Mouse (Mus musculus) adrenal gland, adult 8-10 months (tissue): ENCODE results near the gene 4933411K16Rik. TPM values are rescaled to one million over a fixed set of nuclear protein-coding genes. Genes with fewer than 3 reads are reported as not detected.

Experiments used
- DNase-seq: peaks from one replicate; pipeline ENCODE4 v3.0.0; 2022
- total RNA-seq, 4 experiments: library from RNA; stranded (reverse); gene quantifications; 2 replicates each; pipeline ENCODE4 v1.2.4; 2022

Gene 4933411K16Rik
- total RNA-seq: 1 to 10 TPM in 2 of 4 experiments, under 1 TPM in 2; 0.58 to 3.5 (median 1.5) TPM

DNA sequence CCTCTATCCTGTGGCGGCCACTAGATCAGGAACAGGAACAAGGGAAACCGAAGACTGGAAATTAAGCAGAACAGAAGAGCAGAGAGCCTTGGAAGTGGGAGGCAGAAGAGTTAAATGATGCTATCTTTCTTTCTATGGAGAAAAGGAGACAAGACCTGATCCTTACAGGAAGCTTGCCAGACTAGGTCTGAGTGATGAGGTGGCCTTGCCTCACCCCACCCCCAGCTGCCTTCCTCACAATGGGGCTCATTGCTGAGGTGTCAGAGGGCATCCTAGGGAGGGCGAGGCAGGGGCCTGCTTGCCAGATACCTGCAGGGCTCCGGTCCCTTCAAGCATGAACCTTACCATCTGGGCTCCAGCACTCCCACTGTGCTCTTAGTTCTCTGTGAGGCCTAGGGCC is at the start of gene 4933411K16Rik:
TSS of gene 4933411K16Rik (plus strand) at position 301 of the 400 bp plus-strand sequence.
- DNase-seq: no peak

DNA sequence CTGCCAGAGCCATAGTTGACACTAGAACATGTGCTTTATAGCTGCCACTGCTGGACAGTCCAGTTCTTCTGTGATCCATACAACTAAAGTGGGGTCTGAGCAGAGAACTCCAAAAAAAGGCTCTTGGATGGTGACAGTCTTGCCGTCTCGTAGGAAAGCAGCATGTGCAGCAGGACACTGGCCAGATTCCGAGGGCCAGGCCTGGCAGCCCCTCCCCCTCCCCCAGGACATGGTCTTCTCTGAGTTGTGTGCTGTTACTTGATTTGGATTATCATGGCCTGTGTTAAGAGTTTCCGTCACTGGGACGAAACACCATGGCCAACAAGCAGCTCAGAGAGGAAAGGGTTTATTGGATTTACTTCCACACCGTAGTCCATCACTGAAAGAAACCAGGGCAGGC is 47.8 kb upstream of the 4933411K16Rik start:
- no peak for DNase-seq

DNA sequence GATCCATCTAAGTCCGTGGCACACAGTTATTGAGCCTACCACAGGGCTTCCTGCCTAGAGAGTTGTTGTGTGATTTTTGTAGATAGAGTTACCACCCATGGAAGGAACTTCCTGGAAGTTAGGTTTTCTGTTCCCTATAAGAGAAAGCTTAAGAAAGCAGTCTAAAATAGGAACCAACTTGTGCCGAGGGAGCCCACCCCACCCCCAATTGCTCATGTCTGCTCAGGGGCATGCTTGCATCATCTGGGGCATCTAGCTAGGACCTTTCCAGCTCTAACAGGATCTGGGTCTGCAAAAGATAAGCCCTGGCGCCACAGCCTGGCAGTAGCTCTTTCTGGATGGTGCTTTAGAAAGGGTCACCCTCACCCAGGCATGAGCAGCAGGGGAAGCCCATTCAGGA is 46.4 kb upstream of the 4933411K16Rik start:
- DNase-seq: no peak

DNA sequence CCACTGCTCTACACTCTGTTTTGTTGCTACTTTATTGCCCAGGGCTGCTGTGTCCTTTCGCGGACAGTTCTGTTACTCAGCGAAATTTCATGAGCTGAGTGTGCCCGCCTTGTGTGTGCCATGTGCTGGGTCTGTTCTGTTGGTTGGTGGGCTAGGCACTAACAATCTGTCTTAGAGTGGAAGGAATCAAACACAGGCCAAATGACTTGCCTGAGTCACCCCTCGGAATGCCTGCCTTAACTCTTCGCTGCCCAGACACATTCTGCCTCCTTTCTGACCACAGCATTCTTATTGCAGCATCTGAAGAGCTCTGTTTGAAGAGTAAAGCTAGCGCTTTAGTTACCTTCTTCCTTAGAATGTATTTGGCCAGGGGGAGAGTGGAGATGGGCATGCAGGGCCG is 45.5 kb upstream of the 4933411K16Rik start:
- DNase-seq: no peak

DNA sequence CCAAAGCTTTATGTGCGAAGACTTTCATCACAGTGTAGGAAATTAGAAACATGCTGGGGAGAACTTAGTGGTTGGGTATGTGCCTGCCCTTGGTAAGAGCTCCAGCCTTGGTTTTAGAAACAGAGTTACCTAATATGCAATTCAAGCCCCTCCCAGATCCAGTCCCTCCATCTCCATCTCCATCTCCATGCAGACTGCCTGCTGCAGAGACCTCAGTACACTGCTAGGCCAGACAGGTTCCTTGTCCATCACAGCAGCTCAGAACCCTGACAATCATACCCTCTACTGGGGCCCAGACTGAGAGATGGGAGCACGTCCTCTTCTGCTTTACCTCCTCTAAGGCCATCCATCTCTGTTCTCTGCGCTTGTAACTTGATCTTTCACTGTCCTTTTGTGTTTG is 43.5 kb upstream of the 4933411K16Rik start:
- no peak for DNase-seq

DNA sequence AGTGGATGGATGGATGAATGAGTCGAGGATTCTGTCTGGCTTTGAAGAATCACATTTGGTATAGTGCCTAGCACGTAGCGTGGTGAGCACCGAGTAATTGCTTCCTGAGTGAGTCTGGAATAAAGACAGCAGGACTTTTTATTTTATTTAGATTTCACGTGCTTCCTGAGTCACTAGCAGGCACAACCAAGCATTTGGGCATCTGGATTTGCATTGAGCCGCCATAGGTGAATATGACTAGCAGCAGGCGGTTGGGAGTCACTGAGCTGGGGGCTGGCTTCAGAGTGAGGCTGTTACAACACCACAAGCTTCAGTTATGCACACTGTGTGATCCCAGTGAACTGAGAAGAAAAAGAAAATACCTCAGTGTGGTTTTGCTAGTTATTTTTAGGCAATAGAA is 43.0 kb upstream of the 4933411K16Rik start:
- DNase-seq: no peak

DNA sequence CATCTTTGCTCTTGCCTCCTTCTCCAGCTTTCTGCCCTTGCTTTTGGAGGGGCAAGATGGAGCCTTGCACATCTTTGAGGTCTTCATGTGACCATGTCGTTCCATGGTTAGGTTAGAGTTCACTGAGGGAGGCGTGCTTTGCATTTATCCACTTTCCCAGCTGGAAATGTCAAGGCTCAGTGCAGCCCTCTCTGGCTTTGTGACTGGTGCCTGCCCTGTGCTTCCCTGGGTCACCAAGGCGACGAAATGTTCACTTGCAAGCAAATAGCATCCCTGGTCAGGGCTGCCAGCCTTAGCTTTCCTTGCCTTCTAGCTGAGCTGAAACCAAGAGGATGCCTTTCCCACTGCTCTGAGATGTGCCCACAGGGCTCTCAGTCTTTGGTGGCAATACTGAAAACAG is 41.6 kb upstream of the 4933411K16Rik start:
- DNase-seq: peak; percentile 66

DNA sequence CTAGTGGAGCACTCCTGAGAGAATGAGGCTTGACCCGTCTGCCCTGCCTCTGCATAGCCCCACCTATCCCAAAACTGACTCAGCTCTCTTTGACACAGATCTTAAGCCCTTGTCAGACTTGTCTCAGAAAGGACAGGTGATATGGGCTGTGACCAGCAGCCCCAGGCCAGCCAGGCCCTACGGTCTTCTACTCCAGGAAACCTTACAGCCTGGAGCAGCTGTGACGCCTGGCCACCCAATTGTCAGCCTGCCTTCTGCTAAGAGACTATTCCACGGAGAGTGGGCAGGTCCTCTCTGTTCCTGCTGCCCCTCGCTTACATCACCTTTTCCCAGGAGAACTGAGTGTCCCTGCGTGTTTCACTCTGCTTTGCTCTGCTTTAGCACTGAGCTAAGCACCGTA is 40.9 kb upstream of the 4933411K16Rik start:
- DNase-seq: no peak

DNA sequence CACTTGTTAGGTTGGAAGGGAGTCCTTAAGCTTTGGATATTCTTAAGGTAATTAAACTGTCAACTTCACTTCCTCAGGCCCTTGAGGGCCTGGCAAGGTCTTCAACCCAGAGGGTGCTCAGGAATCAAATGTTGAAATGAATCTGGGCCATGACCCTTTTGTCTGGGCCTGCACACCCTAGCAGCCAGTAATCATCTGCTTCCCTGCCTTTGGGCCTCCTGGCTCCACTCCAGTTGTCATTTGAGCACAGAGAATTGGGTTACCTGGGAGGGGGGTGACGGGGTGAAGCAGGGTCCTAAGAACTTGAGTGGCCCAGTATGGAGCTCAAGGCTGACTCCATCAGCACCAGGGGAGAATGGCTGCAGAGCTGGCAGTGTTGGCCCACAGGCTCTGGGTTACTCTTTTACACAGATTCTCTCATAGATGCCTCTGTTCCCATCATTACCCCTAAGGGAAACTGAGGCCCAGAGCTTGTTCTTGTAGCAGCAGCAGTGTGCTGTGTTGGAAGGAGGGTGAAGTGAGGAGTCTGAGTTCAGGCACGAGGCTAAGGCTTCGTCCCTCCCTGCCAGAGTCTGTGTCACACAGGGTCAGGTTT is 37.7 kb upstream of the 4933411K16Rik start:
- no peak for DNase-seq

DNA sequence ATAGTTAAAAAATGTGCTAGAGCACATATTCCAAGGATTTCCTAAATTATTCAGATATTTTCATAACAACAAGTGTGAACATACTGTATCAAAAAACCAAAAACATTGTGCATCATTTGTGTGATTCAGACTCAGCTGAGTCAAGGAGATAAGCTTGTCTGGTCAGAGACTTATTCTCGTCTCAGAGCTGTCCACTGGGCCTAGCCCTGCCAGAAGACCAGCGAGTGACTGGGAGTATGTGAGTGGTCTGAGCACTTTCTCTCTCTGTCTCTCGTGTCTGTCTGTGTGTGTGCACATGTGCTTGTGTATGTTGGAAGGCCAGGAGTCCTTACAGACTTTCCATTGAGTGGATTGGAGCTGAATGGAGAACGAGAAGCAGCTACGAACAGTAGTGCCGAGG is 37.0 kb upstream of the 4933411K16Rik start:
- no peak for DNase-seq

DNA sequence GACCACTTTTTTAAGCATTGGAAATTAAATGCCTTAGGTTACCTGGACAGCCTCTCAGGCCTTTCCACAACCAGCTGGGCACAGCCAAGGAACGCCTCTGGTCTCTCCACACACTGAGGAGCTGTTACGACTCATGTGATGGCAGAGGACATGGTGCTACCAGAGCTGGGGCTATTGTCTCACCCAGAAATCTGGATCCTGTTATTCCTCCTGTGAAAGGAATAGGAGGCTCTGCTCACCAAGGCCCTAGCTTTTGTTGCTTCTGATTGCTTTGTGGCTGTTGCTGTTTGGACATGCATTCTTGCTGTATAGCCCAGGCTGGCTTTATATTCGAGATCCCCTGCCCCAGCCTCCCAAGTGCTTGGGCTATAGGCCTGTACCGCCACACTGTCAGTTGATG is 35.8 kb upstream of the 4933411K16Rik start:
- DNase-seq: no peak

DNA sequence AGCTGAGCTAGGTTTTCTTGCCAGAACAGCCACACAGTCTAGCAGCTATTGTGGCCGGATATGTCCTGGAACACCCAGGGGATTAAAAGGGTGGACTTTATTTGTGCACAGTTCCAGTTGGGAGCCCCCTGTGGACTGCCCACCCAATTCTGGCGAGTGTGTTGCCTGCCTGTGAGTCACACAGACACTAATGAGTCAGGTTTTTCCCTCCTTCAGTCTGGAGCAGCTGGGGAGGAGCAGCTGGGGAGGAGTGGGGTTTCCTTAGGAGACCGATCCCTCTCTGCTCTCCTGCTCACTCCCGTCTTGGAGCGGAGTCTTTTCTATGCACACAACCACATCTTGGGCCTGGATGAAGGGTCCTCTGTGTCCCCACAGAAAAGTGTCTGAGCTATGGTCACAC is 35.2 kb upstream of the 4933411K16Rik start:
- no peak for DNase-seq

DNA sequence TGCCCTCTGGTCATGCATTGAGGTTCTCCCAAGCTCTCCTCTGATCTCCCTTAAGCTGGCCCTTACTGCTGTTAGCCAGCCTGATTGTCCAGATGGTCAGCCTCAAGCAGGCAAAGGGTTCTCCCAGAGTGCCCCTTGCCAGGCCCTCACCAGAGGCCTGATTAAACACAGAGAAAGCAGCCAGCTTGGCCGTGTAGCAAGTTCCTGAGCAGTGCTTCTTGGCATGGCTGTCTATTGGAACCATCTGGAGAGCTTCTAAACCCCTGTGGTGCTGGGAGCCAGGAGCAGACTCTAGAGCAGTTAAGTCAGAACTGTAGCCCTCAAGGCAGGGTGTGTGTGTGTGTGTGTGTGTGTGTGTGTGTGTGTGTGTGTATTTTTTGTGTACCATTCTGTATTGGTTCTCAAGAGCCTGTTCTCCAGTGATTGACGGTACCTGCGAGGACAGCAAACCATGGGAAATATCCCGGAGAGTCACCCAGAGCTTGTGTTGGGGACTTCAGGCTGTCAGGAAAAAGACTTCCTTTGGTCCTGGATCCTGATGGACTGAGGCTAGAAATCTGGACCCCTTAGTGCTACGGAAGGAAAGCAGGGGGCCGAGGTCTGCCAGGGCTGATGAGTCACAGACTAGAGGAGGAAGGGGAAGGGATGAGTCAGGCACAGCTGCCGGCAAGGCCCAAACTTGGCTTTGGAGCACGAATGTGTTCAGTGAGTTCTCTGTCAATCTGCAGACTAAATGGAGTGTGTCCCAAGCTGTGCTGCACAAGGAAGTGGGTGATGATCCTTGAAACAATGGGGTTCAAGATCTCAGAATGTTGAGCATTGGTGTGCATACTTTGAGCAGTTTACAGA is 34.4 kb upstream of the 4933411K16Rik start:
- peak; percentile 77 for DNase-seq

DNA sequence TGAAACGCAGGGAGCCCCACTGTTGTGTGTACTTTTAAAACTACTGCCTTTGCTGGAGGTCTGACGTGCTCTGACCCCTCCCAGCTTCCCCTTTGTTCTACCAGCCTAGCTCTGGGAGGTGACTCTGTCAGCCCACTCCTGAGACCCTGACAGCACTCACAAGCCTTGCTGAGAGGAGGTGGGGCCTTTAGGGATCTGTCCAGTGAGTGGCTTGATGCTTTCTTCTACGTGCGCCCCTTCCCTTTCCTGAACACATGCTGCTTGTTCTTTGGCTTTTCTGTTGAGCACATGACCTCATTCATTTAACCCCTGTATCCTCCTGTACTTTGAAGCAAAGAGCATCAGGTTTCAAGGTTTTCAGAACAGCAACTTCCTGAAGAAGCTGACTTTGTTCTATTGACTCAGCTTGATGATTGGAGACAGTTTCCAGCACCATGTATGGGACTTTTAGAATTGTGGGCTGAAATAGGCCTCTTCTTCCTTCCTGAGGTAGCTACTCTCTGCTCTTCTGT is 33.0 kb upstream of the 4933411K16Rik start:
- no peak for DNase-seq

DNA sequence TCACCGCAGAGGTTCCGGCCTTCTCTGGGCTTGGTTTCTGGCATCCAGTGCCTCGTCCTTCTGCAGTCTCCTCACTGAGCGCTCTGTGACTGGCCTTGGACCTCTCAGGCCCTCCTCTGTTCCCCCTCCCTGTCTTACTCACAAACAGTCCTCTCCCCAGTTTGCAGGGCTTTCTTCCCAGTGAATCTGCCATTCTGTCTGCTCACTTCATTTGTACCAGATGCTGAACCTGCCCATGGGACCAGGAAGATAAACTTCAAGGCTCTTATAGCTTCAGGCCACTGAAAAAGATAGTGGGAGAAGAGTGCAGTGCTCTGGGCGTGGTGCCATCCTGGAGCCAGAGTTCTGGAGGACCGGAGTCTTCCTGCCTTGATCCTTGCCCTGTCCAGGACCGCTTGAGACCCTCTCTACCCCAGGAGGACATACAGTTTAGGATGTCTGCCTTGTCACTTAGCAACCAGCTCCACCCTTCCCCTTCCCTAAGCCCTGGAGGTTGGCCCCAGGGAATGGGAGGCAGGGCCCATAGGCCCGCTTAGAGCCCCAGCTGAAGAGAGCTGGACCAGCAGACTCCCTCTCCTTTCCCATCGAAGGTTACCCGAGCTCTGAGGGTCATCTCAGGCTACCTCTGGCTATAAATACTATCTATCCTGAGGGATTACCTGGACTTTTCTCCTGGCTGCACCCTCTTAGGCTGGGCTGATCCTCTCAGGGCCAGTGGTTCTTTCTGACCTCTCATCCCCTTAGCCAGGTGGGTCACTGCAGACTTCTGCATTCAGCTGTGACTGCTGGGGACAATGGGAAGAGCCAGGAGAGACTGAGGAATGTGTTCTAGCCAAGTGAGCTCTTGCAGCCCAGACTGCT is 30.1 kb upstream of the 4933411K16Rik start:
- no peak for DNase-seq

DNA sequence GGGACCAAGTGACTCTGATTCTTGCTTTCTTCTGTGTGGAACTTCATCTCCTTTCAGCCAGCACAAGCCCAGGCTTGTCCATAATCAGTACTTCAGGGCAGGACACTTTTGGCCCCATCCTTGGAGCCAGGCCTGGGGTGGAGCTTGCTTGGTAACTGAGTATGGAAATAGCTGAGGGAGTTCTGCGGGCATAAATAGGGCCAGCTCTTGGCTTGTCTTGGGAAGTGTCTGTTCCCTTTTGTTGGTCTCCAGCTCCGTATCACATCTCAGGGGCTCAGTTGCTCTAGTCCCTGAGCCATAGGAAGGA is 29.6 kb upstream of the 4933411K16Rik start:
- no peak for DNase-seq

DNA sequence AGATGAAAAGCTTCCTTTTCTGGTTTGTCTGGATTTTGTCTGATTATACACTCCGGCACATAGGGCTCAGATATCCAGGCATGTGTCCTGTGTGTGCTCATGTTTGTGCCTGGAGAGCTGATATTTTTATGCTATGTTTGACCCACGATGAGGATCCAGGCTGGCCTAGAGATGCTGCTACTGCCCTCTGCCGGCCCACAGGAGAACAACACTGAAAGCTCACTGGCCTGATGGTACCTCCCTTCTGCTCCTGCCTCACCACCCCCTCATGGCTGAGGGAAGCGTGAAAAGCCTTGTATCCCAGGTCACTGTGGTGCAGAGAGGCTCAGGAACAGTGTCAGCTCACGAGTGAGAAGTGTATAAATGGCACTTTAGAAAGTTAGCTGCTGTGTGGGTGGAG is 25.9 kb upstream of the 4933411K16Rik start:
- DNase-seq: peak; percentile 65

DNA sequence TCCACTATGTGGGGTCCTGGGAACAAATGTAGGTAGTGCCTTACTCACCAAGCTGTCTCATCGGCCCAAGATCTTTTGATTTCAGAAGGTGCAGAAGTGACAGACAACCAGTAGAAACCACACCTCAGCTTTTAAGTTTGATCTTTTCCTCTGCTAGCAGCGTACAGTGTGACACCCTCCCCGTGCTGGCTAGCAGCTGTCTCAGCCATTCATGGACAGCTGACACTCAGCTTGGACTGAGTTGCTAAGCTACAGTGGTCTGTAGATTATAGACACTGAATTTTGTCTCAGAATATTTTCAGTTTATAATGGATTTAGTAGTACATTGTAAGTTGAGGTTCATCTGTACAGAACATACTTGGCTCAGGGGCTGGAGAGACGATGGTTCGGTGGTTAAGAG is 20.9 kb upstream of the 4933411K16Rik start:
- DNase-seq: no peak

DNA sequence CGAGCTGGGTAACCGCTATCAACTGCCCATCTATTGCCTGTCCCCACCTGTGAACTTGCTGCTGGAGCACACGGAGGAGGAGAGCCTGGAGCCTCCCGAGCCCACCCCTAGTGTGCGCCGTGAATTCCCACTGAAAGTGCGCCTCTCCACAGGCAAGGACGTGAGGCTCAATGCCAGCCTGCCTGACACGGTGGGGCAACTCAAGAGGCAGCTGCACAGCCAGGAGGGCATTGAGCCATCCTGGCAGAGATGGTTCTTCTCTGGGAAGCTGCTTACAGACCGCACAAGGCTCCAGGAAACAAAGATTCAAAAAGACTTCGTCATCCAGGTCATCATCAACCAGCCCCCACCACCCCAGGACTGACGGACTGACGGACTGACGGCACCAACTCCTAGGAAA is 18.4 kb upstream of the 4933411K16Rik start:
- no peak for DNase-seq

DNA sequence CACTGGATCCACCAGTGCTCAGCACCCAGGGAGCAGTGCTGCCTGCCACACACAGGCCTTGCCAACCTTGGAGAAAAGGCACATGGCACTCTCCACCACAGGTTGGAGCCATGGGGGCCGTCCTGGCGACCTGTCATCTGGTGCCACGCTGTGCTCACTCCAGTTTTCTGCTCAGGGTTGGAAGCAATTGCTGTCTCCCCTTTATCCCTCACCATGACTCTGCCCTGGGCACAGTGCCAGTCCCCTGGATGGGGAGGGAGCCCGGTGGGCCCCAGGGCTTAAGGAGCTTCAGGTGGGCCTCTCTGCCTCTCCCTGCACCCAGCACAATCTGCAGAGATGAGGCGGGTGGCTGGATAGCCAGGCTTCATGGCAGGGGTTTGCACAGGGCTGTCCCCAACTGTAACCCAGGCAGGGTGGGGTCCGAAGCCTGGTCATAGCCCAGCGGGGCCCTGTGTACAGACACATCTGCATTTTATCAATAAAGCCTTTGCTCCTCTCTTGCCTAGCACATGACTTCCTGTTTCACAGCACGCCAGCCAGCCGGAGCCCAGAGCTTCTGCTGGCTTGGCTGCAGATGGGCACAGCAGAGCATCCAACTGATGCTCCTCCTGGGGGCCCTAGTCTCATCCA is 17.8 kb upstream of the 4933411K16Rik start:
- DNase-seq: no peak

DNA sequence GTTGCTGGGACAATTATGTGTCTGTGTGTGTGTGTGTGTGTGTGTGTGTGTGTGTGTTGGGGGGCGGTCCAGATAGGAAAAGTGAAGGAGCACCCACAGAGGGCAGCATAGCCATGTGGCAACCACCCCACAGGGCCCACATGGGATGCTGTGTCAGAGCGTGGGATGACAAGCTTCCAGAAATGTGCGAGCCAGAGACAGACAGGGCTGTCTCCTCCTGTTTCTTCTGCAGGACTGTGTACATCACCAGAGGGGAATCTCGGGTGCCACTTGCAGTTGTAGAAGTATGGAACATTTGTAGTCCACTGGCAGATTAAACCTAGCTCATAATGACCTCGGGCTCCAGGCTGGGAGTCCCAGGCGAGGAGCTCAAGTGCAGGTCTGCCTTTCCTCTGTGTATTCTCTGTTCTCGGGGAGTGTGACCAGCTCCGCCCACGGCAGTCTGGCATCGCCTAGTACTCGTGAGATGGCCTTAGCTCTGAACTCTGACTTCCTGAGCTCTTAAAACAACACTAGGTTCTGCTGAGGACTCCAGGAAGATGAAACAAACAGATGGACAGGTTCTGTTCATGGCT is 17.1 kb upstream of the 4933411K16Rik start:
- DNase-seq: no peak
